Mouse (Mus musculus) embryonic facial prominence, embryonic 13.5 days (tissue): ENCODE results near the gene Syt1. TPM values are rescaled to one million over a fixed set of nuclear protein-coding genes. Genes with fewer than 3 reads are reported as not detected.

Experiments
- ATAC-seq: fragments of 200-750 bp; cut with Nextera tagmentation; 2 replicates; pipeline ENCODE4 v1.8.0; 2017; ENCODE audit warnings: low read depth; ENCODE audit not compliant: insufficient number of reproducible peaks, insufficient read depth, low FRiP score, low TSS enrichment
- H3K27ac ChIP-seq: fragments of 300-500 bp; sonication (generic); 2 replicates; pipeline ENCODE4 v1.5.1; 2015; ENCODE audit warnings: moderate library complexity, mild to moderate bottlenecking, inconsistent platforms
- H3K27me3 ChIP-seq: fragments of 300-500 bp; sonication (generic); 2 replicates; pipeline ENCODE4 v1.6.1; 2015; ENCODE audit warnings: mild to moderate bottlenecking, inconsistent platforms
- H3K36me3 ChIP-seq: fragments of 300-500 bp; sonication (generic); 2 replicates; pipeline ENCODE4 v1.6.1; 2015; ENCODE audit warnings: mild to moderate bottlenecking, inconsistent platforms
- H3K4me1 ChIP-seq: fragments of 300-500 bp; sonication (generic); 2 replicates; pipeline ENCODE4 v1.6.1; 2015; ENCODE audit warnings: inconsistent platforms
- H3K4me2 ChIP-seq: fragments of 300-500 bp; sonication (generic); 2 replicates; pipeline ENCODE4 v1.6.1; 2015; ENCODE audit warnings: moderate library complexity, mild to moderate bottlenecking, inconsistent platforms
- H3K4me3 ChIP-seq: fragments of 300-500 bp; sonication (generic); 2 replicates; pipeline ENCODE4 v1.5.1; 2015; ENCODE audit warnings: mild to moderate bottlenecking, inconsistent platforms
- H3K9ac ChIP-seq: fragments of 300-500 bp; sonication (generic); 2 replicates; pipeline ENCODE4 v1.6.1; 2015; ENCODE audit warnings: mild to moderate bottlenecking, inconsistent platforms
- H3K9me3 ChIP-seq: fragments of 300-500 bp; sonication (generic); 2 replicates; pipeline ENCODE4 v1.6.1; 2016; ENCODE audit warnings: inconsistent platforms
- WGBS: fragments of 180-500 bp; shearing (Covaris S2); methylation state at CpG from one replicate; pipeline ENCODE4 v1.1.7; 2015; ENCODE audit warnings: mixed read lengths; 5-methylcytosine and 5-hydroxymethylcytosine counted together
- polyA plus RNA-seq: library from polyadenylated mRNA; unstranded; fragments of >200 nt; fragmentation: Nextera tagmentation; extraction: Ambion mirVana; gene quantifications from 2 replicates; pipeline ENCODE4 v1.2.1, GENCODE M21; 2015

Gene Syt1
- polyA plus RNA-seq, 1 experiment from 2014 or later, result 2.6 TPM

DNA sequence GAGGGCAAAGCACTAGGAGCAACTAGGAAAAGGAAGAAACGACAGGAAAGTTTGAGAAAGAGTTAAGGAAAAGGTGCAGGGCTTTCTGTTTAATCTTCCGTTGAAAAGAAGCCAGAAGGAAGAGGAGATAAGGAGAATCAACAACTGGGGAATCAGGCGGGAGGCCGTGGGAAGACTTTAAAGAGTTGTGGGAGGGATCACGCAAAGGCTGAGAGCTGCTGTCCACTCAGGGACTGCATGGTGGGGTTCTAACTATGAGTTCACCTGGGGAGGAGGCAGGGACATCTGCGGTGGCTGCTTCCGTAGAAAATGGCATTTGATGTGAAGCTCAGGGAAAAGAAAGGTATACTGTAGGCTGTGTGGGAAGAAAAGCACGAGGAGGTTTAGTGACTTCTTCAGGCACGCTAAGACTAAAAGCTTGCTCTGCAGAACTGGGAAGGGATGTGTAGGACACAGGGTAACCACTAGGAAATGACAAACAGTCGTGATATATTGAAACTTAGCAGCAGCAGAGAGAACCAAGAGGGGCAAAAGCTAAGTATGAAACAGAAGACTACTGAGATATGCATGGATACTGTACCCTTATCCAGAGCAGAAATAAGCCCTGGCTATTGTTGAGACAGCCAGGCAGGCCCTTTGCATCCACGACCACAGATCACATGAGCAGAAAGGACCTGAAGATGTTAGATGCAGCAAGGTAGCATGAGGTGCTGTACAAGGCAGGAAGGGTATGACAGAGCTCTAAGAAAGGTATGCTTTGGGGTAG lies 414.4 kb downstream of the Syt1 start:
- H3K9ac ChIP-seq, result no peak overlapping the region
- H3K9me3 ChIP-seq, result peaks cover 7% of the 10 kb centered on the region
- no peaks in the 10 kb centered on the region for H3K27me3 ChIP-seq
- H3K36me3 ChIP-seq, result peaks cover 5% of the 10 kb centered on the region; the same call in 1 of the 2 replicates
- no peak for ATAC-seq
- no peak overlapping the region for H3K27ac ChIP-seq
- H3K4me2 ChIP-seq, result no peak overlapping the region
- H3K4me3 ChIP-seq, result no peak overlapping the region
- 76% methylated on average over 11 of the region's 11 CpGs for WGBS
- no peaks in the 10 kb centered on the region for H3K4me1 ChIP-seq

DNA sequence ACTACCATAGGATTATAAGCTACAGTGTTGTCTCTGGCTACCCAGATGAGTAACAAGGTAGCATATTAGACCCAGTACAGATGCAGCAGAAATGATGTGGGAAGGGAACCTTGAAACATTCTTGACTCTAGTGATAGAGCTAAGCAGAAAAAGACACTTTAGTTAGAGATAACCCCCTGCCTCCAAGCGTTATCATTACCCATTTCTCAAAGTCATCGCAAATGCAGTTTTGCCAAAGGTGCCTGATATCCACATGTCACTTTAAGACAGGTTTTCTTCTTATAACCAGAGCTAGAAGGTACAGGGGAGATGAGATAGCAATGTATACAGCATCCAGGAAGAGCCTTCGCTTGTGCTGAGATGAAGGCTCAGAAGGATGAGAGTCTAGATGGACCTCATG lies 421.4 kb downstream of the Syt1 start:
- WGBS, result 92% methylated on average over 3 of the region's 3 CpGs
- H3K4me1 ChIP-seq, result no peaks in the 10 kb centered on the region
- H3K27ac ChIP-seq, result no peak overlapping the region
- no peaks in the 10 kb centered on the region for H3K27me3 ChIP-seq
- H3K4me2 ChIP-seq, result no peak overlapping the region
- H3K9me3 ChIP-seq, result no peaks in the 10 kb centered on the region
- no peak overlapping the region for H3K9ac ChIP-seq
- no peak overlapping the region for H3K4me3 ChIP-seq
- ATAC-seq, result no peak
- H3K36me3 ChIP-seq, result no peaks in the 10 kb centered on the region

DNA sequence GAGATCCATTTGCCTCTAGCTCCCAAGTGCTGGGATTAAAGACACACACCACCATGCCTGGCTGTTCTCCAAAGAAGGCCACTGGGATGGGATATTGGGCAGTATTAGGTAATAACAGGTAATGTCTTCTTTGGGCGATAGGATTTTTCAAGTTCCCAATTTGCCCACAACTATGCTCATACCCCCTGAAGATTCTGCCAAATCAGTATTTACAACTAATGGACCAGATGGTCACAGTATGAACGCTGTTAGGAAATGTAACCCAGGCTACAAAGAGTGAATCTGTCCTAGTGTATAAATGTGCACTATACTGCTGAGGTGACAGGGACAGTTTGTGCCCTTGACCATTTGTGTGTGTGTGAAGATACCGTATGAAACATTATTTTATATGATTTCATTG lies 421.9 kb downstream of the Syt1 start:
- H3K27ac ChIP-seq, result no peak overlapping the region
- ATAC-seq, result no peak
- WGBS, result 92% methylated on average over 3 of the region's 3 CpGs
- H3K9me3 ChIP-seq, result no peaks in the 10 kb centered on the region
- no peak overlapping the region for H3K4me2 ChIP-seq
- H3K36me3 ChIP-seq, result no peaks in the 10 kb centered on the region
- H3K27me3 ChIP-seq, result no peaks in the 10 kb centered on the region
- H3K4me1 ChIP-seq, result no peaks in the 10 kb centered on the region
- H3K9ac ChIP-seq, result no peak overlapping the region
- no peak overlapping the region for H3K4me3 ChIP-seq

DNA sequence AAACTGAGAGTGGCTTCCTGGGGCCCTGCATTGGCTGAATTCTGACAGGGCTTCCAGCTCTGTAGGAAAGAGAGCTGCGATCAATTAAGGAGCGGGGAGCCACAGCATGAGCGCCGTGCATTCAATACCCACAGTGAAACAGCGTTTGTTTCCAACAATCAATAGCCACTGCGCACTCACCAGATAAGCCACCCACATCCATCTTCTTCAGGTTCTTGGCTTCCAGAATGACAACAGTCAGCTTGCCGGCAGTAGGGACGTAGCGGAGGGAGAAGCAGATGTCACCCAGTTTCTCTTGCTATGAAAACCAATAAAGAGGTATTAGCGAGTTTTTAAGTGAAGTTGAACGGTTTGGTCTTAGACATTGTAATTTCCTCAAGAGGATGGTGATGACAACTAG lies 427.1 kb downstream of the Syt1 start:
- Histone ChIP-seq H3K9ac (no peak overlapping the region), H3K9me3 (no peaks in the 10 kb centered on the region), H3K4me3 (no peak overlapping the region), H3K36me3 (no peaks in the 10 kb centered on the region), H3K4me2 (peak overlapping the region; percentile 27), H3K4me1 (peaks cover 12% of the 10 kb centered on the region), H3K27ac (no peak overlapping the region), H3K27me3 (no peaks in the 10 kb centered on the region)
- ATAC-seq, result no peak
- 34% methylated on average over 11 of the region's 11 CpGs for WGBS

DNA sequence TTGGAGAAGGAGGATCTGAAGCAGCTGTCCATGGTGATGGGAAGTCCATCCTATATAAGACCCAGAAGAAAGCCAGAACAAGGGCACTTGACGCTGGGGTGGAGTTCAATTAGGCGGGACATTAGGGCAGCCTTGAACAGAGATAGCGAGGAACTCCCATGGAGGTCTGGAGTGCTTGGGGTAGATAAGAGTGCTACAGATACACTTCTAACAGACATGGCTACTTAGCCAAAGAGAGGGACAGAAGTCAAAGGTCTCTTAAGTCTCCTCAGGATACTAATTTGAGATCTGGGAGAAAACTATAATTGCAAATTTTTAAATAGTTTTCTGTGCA lies 428.4 kb downstream of the Syt1 start:
- H3K9ac ChIP-seq, result no peak overlapping the region
- WGBS, result 89% methylated on average over 3 of the region's 3 CpGs
- H3K4me1 ChIP-seq, result peaks cover 12% of the 10 kb centered on the region
- no peak for ATAC-seq
- H3K27me3 ChIP-seq, result no peaks in the 10 kb centered on the region
- H3K4me2 ChIP-seq, result no peak overlapping the region
- no peak overlapping the region for H3K4me3 ChIP-seq
- no peak overlapping the region for H3K27ac ChIP-seq
- no peaks in the 10 kb centered on the region for H3K9me3 ChIP-seq
- no peaks in the 10 kb centered on the region for H3K36me3 ChIP-seq

DNA sequence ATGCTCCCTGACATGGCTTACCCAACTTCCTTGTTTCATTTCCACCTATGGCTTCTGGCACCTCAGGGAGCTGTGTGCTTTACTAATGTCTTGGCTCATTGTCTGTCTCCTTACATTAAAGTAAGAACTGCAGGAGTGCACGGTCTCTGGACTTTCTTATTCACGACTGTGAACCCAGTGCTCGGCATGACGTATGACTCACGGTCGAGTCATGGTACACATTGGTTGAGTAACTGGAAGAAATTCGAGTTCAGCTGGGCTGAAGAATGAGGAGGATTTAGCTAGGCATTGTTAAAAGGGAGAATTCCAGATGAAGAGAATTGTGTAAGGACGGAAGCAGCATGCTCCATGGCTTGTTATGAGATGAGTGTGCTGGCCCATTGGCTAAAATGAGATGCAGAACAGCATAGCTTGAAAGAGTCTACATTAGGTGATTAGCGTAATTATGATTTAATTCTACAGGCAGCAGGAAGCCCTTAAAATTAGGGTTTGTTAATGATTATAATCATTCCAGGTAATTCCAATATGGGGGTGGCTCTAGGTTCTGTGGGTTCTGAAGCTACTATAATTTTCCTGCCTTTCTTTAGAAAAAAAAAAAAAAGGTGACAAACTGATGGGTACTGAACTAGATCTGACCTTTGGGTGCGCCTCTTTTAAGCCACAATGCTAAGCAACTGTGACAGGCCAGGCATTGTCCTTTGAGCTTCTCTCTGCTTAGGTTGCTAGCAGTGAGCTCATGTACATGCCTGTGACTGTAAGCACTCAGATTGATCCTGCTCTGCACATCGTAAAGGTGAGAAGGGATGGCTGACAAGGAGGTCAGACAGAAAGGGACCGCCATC lies 429.0 kb downstream of the Syt1 start:
- ATAC-seq, result no peak
- 67% methylated on average over 12 of the region's 12 CpGs for whole genome bisulfite sequencing
- H3K36me3 ChIP-seq, result no peaks in the 10 kb centered on the region
- H3K4me3 ChIP-seq, result no peak overlapping the region
- H3K27me3 ChIP-seq, result no peaks in the 10 kb centered on the region
- H3K9me3 ChIP-seq, result no peaks in the 10 kb centered on the region
- peaks cover 12% of the 10 kb centered on the region for H3K4me1 ChIP-seq
- 0 out of 2 replicates have a peak overlapping the region, but pooled peaks have one; percentile 39 for H3K27ac ChIP-seq
- H3K4me2 ChIP-seq, result peak overlapping the region; percentile 37
- H3K9ac ChIP-seq, result no peak overlapping the region

DNA sequence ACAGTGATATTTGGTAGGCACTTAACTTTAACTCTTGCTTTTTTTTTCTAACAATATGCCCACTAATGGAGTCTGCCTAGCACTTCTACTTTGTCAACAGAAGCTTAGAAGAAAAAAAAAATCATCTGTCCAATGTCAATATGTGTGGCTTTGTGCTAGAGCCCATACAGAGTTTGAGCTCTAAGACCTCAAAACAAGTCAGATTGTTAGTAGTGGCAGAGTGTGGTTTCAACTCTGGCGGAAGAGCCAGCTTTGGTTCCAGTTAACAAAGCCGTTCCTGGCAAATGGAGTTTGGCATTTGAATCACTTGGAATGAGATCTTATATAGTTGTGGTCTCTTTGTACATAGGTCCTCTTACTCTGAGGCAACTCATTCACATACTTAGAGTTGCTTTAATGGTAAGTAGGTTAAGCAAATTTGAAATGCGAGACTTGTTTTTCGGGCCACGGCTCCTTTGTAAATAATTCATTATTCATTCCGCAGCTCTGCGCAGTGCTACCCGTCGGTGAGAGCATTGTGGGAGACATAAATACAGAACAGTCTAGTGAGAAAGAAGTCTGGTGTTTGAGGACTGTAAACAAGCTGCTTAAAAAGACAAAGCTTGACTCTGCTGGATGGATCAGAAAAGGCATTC lies 429.9 kb downstream of the Syt1 start:
- peak overlapping the region; percentile 37 for H3K4me2 ChIP-seq
- no peak overlapping the region for H3K9ac ChIP-seq
- ATAC-seq, result peak; percentile 71; the same call in 1 of the 2 replicates
- H3K27me3 ChIP-seq, result no peaks in the 10 kb centered on the region
- 0 out of 2 replicates have a peak overlapping the region, but pooled peaks have one; percentile 39 for H3K27ac ChIP-seq
- no peaks in the 10 kb centered on the region for H3K36me3 ChIP-seq
- no peaks in the 10 kb centered on the region for H3K9me3 ChIP-seq
- 37% methylated on average over 9 of the region's 9 CpGs for WGBS
- no peak overlapping the region for H3K4me3 ChIP-seq
- peaks cover 12% of the 10 kb centered on the region for H3K4me1 ChIP-seq

DNA sequence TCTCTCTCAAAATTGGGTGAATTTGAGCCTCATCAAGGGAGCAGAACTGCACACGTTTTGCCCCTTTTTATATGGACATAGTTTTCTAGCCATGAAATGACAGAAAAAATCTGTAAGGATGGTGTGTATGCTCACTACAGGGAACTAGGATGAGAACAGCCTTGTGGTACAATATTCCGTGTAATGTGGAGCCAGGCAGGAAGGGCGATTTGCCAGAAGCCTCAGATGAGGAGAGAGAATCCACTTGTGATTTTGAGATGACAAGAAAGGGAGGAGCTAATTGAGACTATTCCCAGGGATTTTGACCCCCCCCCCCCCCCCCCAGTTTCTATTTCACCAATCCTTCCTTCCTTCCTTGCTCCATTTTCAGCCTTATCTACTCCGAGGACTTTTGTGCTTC lies 431.4 kb downstream of the Syt1 start:
- H3K27me3 ChIP-seq, result no peaks in the 10 kb centered on the region
- WGBS, result 80% methylated on average over 4 of the region's 4 CpGs
- H3K9me3 ChIP-seq, result no peaks in the 10 kb centered on the region
- no peak overlapping the region for H3K9ac ChIP-seq
- H3K4me3 ChIP-seq, result no peak overlapping the region
- no peak overlapping the region for H3K4me2 ChIP-seq
- ATAC-seq, result no peak
- peaks cover 12% of the 10 kb centered on the region for H3K4me1 ChIP-seq
- no peak overlapping the region for H3K27ac ChIP-seq
- H3K36me3 ChIP-seq, result no peaks in the 10 kb centered on the region

DNA sequence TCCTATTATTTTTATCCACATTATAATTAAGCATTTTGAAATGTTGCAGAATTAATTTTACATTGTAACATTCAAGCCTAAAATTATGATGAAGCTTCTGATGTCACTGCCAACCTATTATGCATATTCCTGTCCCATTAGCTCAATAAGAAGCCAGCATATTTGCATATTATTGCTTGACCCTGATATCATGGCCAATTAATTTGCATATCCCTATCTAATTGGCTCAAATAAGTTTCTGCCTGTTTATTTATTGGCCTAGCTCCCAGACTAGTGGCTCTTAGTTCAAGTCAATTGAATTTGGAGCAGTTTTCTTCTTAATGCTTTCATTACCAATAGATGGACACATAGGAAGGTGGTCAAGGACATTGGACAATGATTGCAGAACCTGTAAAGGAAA lies 433.2 kb downstream of the Syt1 start:
- Histone ChIP-seq H3K27me3 (no peaks in the 10 kb centered on the region), H3K4me3 (no peak overlapping the region), H3K9me3 (no peaks in the 10 kb centered on the region)

DNA sequence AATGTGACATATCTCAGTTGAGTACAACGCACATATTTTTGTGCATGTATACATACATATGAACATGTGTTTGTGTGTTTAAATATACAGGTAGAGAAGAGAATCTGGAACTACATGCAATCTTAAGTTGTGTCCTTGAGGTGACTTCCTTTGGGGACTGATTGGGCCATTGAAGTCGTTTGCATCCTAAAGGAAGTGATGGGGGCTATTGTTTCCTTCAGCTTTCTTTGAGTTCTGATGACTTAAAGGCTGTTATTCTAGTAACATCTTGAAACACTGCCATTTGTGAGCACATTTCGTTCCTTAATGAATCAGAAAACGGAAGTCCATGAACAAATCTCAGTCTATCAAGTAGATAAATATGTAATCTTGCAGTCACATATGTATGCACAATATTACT lies 438.0 kb downstream of the Syt1 start:
- 78% methylated on average over 4 of the region's 4 CpGs for WGBS
- Histone ChIP-seq H3K9me3 (no peaks in the 10 kb centered on the region), H3K4me3 (no peak overlapping the region), H3K36me3 (no peaks in the 10 kb centered on the region), H3K27me3 (no peaks in the 10 kb centered on the region), H3K9ac (no peak overlapping the region), H3K4me2 (no peak overlapping the region), H3K4me1 (peaks cover 6% of the 10 kb centered on the region), H3K27ac (no peak overlapping the region)
- ATAC-seq, result no peak

More for the DNA sequence above, 433.2 kb downstream of the Syt1 start:
- H3K27ac ChIP-seq, result no peak overlapping the region
- no peak overlapping the region for H3K4me2 ChIP-seq
- no peaks in the 10 kb centered on the region for H3K36me3 ChIP-seq
- peaks cover 7% of the 10 kb centered on the region for H3K4me1 ChIP-seq
- ATAC-seq, result no peak
- no peak overlapping the region for H3K9ac ChIP-seq

DNA sequence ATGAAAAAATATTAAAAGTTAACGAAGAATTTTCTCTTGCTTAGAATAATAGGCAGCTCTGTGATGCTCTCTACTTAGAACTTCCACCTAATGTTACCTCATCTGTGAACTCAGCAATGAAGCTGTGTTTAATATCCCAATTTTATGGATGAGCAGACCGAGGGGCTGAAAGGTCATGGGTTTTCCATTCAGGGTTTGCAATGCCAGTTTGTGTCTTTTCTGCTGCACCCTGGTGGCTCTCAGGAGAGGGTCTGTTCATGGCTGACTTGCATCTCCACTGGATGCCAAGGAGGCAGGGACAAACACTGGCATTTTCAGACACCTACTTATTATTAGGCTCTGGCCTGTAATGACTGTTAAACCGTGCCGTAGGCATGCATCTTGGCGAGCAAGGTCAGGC lies 439.7 kb downstream of the Syt1 start:
- ATAC-seq, result no peak
- Histone ChIP-seq H3K9me3 (no peaks in the 10 kb centered on the region), H3K36me3 (no peaks in the 10 kb centered on the region), H3K27ac (no peak overlapping the region), H3K9ac (no peak overlapping the region), H3K4me2 (no peak overlapping the region), H3K27me3 (no peaks in the 10 kb centered on the region), H3K4me3 (no peak overlapping the region), H3K4me1 (peaks cover 6% of the 10 kb centered on the region)
- WGBS, result 82% methylated on average over 5 of the region's 5 CpGs
